Mouse (Mus musculus) kidney, postnatal 0 days (tissue): Measurements from ENCODE around the gene Ndrg3. TPM values are rescaled to one million over a fixed set of nuclear protein-coding genes. Genes with fewer than 3 reads are reported as not detected.

ENCODE experiments used
- ATAC-seq: fragments of 200-750 bp; cut with Nextera tagmentation; replicated peaks from 2 replicates; pipeline ENCODE4 v1.8.0; 2017; ENCODE audit warnings: low read depth, moderate number of reproducible peaks, moderate TSS enrichment, moderate library complexity; ENCODE audit not compliant: low FRiP score
- DNase-seq: peaks from one replicate; pipeline ENCODE4 v3.0.0-alpha.2; 2016; ENCODE audit warnings: low spot score
- H3K27ac ChIP-seq: fragments of 300-500 bp; sonication (generic); 2 replicates; pipeline ENCODE4 v1.5.1; 2014; ENCODE audit warnings: mild to moderate bottlenecking
- H3K27me3 ChIP-seq: fragments of 300-500 bp; sonication (generic); 2 replicates; pipeline ENCODE4 v1.6.1; 2014; ENCODE audit warnings: low read length, mixed read lengths; ENCODE audit not compliant: insufficient read depth
- H3K36me3 ChIP-seq: fragments of 300-500 bp; sonication (generic); 2 replicates; pipeline ENCODE4 v1.6.1; 2014; ENCODE audit warnings: low read length, mixed read lengths; ENCODE audit not compliant: insufficient read depth
- H3K4me1 ChIP-seq: fragments of 300-500 bp; sonication (generic); replicated peaks from 2 replicates; pipeline ENCODE4 v1.6.1; 2014; ENCODE audit warnings: antibody characterized with exemption, low read length, mixed read lengths; ENCODE audit not compliant: insufficient read depth
- H3K4me2 ChIP-seq: fragments of 300-500 bp; sonication (generic); 2 replicates; pipeline ENCODE4 v1.6.1; 2014; ENCODE audit warnings: mild to moderate bottlenecking, low read length, moderate library complexity, mixed read lengths
- H3K4me3 ChIP-seq: fragments of 300-500 bp; sonication (generic); replicated peaks from 2 replicates; pipeline ENCODE4 v1.5.1; 2014; ENCODE audit warnings: low read depth, low read length
- H3K9ac ChIP-seq: fragments of 300-500 bp; sonication (generic); 2 replicates; pipeline ENCODE4 v1.6.1; 2014; ENCODE audit warnings: low read depth, low read length
- H3K9me3 ChIP-seq: fragments of 300-500 bp; sonication (generic); replicated peaks from 2 replicates; pipeline ENCODE4 v1.6.1; 2016; ENCODE audit warnings: low read length, inconsistent platforms, mixed read lengths
- CTCF ChIP-seq: IDR thresholded peaks from 2 replicates; pipeline ENCODE4 v1.5.1; 2016; ENCODE audit warnings: antibody characterized with exemption, low read depth, mild to moderate bottlenecking, moderate library complexity
- WGBS: fragments of 180-500 bp; shearing (Covaris S2); extraction: QIAGEN DNeasy Blood & Tissue Kit; methylation state at CpG from one replicate; pipeline ENCODE4 v1.1.7; 2014; 5-methylcytosine and 5-hydroxymethylcytosine counted together
- polyA plus RNA-seq: library from polyadenylated mRNA; unstranded; fragments of >200 nt; fragmentation: Nextera tagmentation; extraction: Ambion mirVana; gene quantifications from 2 replicates; pipeline ENCODE4 v1.2.1, GENCODE M21; 2015

Gene Ndrg3
- polyA plus RNA-seq, 1 experiment from 2014 or later, result 45.8 TPM

GRCm38 (mm10) chr2:157016529-157017270 lies 24.8 kb upstream of the Ndrg3 start:
- WGBS, result 78% methylated on average over 18 of the region's 18 CpGs
- no peaks in the 10 kb centered on the region for H3K4me1 ChIP-seq
- DNase-seq (no peak), ATAC-seq (no peak)
- no peak overlapping the region for H3K27ac ChIP-seq
- H3K36me3 ChIP-seq, result peaks cover 56% of the 10 kb centered on the region
- no peak overlapping the region for H3K4me2 ChIP-seq
- H3K27me3 ChIP-seq, result no peaks in the 10 kb centered on the region
- H3K4me3 ChIP-seq, result no peak overlapping the region
- H3K9me3 ChIP-seq, result no peaks in the 10 kb centered on the region
- no peak overlapping the region for H3K9ac ChIP-seq
- TF ChIP-seq CTCF, result no peak; the same call in 1 of the 2 replicates

- no peak overlapping the region for H3K27ac ChIP-seq
- no peak overlapping the region for H3K4me3 ChIP-seq
- TF ChIP-seq CTCF, result no peak
- no peaks in the 10 kb centered on the region for H3K9me3 ChIP-seq
- DNase-seq (no peak), ATAC-seq (no peak)
- 79% methylated on average over 6 of the region's 6 CpGs for WGBS
- no peak overlapping the region for H3K4me2 ChIP-seq
- peaks cover 21% of the 10 kb centered on the region for H3K36me3 ChIP-seq
- H3K27me3 ChIP-seq, result no peaks in the 10 kb centered on the region
- H3K9ac ChIP-seq, result no peak overlapping the region
- H3K4me1 ChIP-seq, result peaks cover 9% of the 10 kb centered on the region
Measured at GRCm38 (mm10) chr2:157012341-157012740, 20.5 kb upstream of the Ndrg3 start.

GRCm38 (mm10) chr2:157010634-157011310 lies 18.9 kb upstream of the Ndrg3 start:
- no peak overlapping the region for H3K4me3 ChIP-seq
- no peak for TF ChIP-seq CTCF
- H3K9me3 ChIP-seq, result no peaks in the 10 kb centered on the region
- no peak overlapping the region for H3K27ac ChIP-seq
- H3K36me3 ChIP-seq, result peaks cover 7% of the 10 kb centered on the region
- H3K27me3 ChIP-seq, result no peaks in the 10 kb centered on the region
- DNase-seq (no peak), ATAC-seq (no peak)
- H3K4me1 ChIP-seq, result peaks cover 15% of the 10 kb centered on the region
- H3K4me2 ChIP-seq, result no peak overlapping the region
- WGBS, result 41% methylated on average over 11 of the region's 11 CpGs
- H3K9ac ChIP-seq, result no peak overlapping the region

GRCm38 (mm10) chr2:157010121-157010520 lies 18.3 kb upstream of the Ndrg3 start:
- Histone ChIP-seq H3K9me3 (no peaks in the 10 kb centered on the region), H3K4me2 (no peak overlapping the region), H3K27ac (no peak overlapping the region), H3K4me3 (no peak overlapping the region), H3K36me3 (peaks cover 5% of the 10 kb centered on the region), H3K4me1 (peaks cover 16% of the 10 kb centered on the region), H3K9ac (no peak overlapping the region), H3K27me3 (no peaks in the 10 kb centered on the region)
- ATAC-seq (no peak), DNase-seq (no peak)
- TF ChIP-seq CTCF, result no peak

GRCm38 (mm10) chr2:157008509-157008908 lies 16.7 kb upstream of the Ndrg3 start:
- Histone ChIP-seq H3K27me3 (no peaks in the 10 kb centered on the region), H3K36me3 (no peaks in the 10 kb centered on the region), H3K9ac (no peak overlapping the region), H3K4me3 (no peak overlapping the region), H3K4me1 (peaks cover 16% of the 10 kb centered on the region), H3K9me3 (no peaks in the 10 kb centered on the region), H3K4me2 (no peak overlapping the region), H3K27ac (no peak overlapping the region)
- ATAC-seq (no peak), DNase-seq (no peak)
- no peak for TF ChIP-seq CTCF

GRCm38 (mm10) chr2:157007234-157007596 lies 15.4 kb upstream of the Ndrg3 start:
- Histone ChIP-seq H3K27ac (peak overlapping the region; percentile 52; the same call in 1 of the 2 replicates), H3K9me3 (no peaks in the 10 kb centered on the region), H3K36me3 (no peaks in the 10 kb centered on the region), H3K9ac (peak overlapping the region; percentile 74), H3K27me3 (no peaks in the 10 kb centered on the region), H3K4me2 (peak overlapping the region; percentile 88), H3K4me3 (peak overlapping the region; percentile 58), H3K4me1 (peaks cover 16% of the 10 kb centered on the region)
- TF ChIP-seq CTCF, result no peak
- DNase-seq (no peak), ATAC-seq (peak; percentile 22; the same call in 1 of the 2 replicates)
- WGBS, result 25% methylated on average over 5 of the region's 5 CpGs
